Mouse (Mus musculus): ENCODE results near the gene Slc22a15. TPM values are rescaled to one million over a fixed set of nuclear protein-coding genes. Genes with fewer than 3 reads are reported as not detected.

Gene Slc22a15
- polyA plus RNA-seq, 1 experiment from 2014 or later, result 3.5 TPM

DNA sequence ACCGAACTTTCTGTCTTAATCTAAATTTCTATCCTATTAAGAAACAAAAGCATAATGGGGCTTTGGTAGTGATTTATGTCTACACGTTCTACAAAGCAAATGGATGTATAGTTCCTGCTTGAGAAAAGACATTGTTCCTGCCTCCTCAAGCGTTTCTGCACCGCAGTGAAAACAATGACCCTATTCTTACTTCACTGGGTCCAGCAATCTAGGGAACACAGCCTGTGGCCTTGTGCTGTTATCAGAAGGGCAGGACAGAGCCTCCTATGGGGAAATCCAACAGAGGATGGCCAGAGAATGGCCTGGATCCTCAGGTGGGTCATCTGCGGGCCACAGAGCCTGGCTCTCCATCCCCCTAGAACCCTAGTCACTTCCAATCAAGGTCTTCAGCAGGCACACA is 46.1 kb downstream of the Slc22a15 start:
- Histone ChIP-seq H3K4me3 (no peak overlapping the region), H3K27me3 (ENCODE audit: low read depth, poor library complexity, severe bottlenecking) (no peaks in the 10 kb centered on the region), H3K27ac (no peak overlapping the region), H3K9me3 (replicated peaks) (no peaks in the 10 kb centered on the region), H3K4me1 (peaks cover 14% of the 10 kb centered on the region), H3K36me3 (peaks cover 4% of the 10 kb centered on the region; the same call in 1 of the 2 replicates)
- no peak for DNase-seq (ENCODE audit: low spot score)
- WGBS, result 88% methylated on average over 5 of the region's 5 CpGs

GRCm38 (mm10) chr3:101876459-101877285 is 47.6 kb downstream of the Slc22a15 start:
- peak overlapping the region; percentile 65 for H3K27ac ChIP-seq
- WGBS, result 74% methylated on average over 7 of the region's 7 CpGs
- no peak overlapping the region for H3K4me3 ChIP-seq

DNA sequence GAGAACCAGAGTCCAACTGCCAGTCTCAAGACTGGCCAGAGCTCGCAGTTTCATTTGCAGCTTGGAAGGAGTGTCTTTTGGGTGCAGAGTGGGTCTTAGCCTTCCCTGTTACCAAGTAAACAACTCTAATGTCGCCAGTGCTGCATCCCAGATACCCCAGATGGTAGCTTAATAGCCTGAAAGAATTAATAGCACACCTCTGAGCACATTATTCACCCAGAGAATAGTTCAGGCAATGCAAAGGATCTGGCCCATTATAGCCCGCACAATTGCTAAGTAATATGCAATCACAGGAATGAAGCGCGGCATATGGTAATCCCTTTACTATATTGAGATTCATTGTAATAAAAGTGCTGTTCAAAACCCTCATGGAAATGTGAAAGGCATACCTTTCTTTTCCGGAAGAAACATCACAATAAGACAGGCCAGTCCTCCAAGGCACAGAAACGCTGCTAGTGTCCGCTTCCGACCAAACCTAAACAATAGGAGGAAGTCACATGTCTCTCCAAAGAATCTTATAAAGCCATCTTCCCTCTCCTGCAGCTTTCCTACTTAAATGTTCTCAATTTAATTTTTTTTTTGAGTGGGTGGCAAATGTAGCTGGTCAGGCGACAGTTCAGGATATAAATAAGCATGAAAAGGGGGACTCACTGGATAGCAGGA is 48.9 kb downstream of the Slc22a15 start:
- 88% methylated on average over 10 of the region's 10 CpGs for WGBS
- peaks cover 4% of the 10 kb centered on the region; the same call in 1 of the 2 replicates for H3K36me3 ChIP-seq
- no peaks in the 10 kb centered on the region for H3K9me3 ChIP-seq (replicated peaks)
- H3K27me3 ChIP-seq (ENCODE audit: low read depth, poor library complexity, severe bottlenecking), result no peaks in the 10 kb centered on the region
- H3K4me1 ChIP-seq, result peaks cover 10% of the 10 kb centered on the region
- no peak overlapping the region for H3K27ac ChIP-seq
- DNase-seq (ENCODE audit: low spot score), result no peak
- no peak overlapping the region for H3K4me3 ChIP-seq

More at GRCm38 (mm10) chr3:101876459-101877285, 47.6 kb downstream of the Slc22a15 start:
- no peaks in the 10 kb centered on the region for H3K9me3 ChIP-seq (replicated peaks)
- DNase-seq (ENCODE audit: low spot score), result no peak
- H3K4me1 ChIP-seq, result peaks cover 10% of the 10 kb centered on the region
- H3K36me3 ChIP-seq, result peaks cover 4% of the 10 kb centered on the region; the same call in 1 of the 2 replicates
- H3K27me3 ChIP-seq (ENCODE audit: low read depth, poor library complexity, severe bottlenecking), result no peaks in the 10 kb centered on the region

DNA sequence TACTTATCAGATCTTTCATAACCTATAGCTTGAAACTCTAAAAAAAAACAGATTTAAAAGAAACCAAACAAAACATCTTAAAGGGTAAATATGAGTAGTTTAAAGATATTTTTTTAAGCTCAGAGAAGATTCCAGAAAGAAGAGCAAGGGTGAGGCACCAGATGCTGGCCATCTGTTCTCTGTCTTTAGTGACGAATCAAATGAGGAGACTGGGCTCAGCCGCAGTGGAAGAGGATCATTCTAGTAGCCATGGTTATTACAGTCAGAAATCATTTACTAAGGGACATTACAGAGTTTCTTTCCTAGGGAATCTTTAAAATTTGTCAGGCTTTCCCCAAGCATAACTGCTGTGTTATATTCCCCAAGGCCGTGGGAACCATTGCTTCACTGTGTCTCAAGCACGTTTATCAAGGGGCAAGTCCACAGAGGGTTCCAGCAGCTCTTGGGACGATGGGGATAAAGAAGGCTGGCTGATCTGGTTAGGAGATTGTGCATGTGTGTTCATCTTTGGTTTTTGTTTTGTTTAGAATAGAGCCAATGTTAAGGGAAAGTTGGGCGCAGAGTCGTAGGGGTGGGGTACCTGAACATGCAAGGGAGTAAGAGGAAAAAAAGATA is 51.1 kb downstream of the Slc22a15 start:
- H3K4me3 ChIP-seq, result no peak overlapping the region
- peaks cover 10% of the 10 kb centered on the region for H3K4me1 ChIP-seq
- WGBS, result 90% methylated on average over 7 of the region's 7 CpGs
- no peaks in the 10 kb centered on the region for H3K9me3 ChIP-seq (replicated peaks)
- H3K27me3 ChIP-seq (ENCODE audit: low read depth, poor library complexity, severe bottlenecking), result no peaks in the 10 kb centered on the region
- H3K36me3 ChIP-seq, result 0 out of 2 replicates have a peak, but pooled peaks cover 2% of the 10 kb centered on the region
- no peak for DNase-seq (ENCODE audit: low spot score)
- no peak overlapping the region for H3K27ac ChIP-seq

DNA sequence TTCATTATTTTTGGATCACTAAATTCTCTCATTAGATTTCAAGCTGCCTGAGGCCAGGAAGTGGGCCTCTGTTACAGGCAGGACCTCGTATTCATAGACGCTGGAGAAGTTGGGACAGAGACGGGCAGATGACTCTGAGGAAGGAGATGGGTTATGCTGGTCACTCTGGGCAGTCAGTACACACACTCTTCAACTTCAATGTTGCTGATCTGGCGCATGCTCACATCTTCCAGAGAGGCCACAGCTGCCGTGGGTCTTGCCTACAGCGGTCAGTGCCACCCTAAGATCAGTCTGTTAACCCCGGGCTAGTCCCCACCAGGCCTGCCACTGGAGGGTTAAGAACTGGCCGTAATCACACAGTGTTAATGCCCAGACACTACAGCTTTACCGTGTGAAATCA is 52.3 kb downstream of the Slc22a15 start:
- Histone ChIP-seq H3K36me3 (no peaks in the 10 kb centered on the region), H3K9me3 (replicated peaks) (no peaks in the 10 kb centered on the region), H3K27me3 (ENCODE audit: low read depth, poor library complexity, severe bottlenecking) (no peaks in the 10 kb centered on the region), H3K27ac (no peak overlapping the region), H3K4me1 (peaks cover 10% of the 10 kb centered on the region), H3K4me3 (no peak overlapping the region)
- no peak for DNase-seq (ENCODE audit: low spot score)
- WGBS, result 90% methylated on average over 9 of the region's 9 CpGs

DNA sequence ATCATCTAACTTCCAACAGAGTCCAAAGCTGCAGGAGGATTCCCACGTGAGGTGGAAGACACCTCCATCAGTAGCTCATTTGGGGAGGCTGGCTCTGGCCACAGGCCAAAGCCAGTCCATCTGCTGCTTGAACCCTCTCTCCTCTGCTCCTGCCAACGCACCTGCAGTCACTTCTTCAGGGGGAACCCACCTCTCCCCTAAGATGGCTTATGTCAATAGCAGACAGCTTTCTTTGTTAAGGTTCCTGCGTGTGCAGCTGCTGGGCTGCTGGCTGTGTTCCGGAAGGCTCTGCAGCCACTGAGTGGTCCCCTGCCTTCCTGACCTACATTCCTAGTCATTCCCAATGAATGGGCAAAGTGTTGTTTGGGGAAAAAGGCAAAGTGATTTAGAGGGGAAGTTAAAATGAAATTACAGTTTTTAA is 57.2 kb downstream of the Slc22a15 start:
- Histone ChIP-seq H3K27me3 (ENCODE audit: low read depth, poor library complexity, severe bottlenecking) (no peaks in the 10 kb centered on the region), H3K27ac (no peak overlapping the region), H3K9me3 (replicated peaks) (no peaks in the 10 kb centered on the region), H3K4me1 (no peaks in the 10 kb centered on the region), H3K4me3 (no peak overlapping the region), H3K36me3 (no peaks in the 10 kb centered on the region; the same call in 1 of the 2 replicates)
- DNase-seq (ENCODE audit: low spot score), result no peak
- WGBS, result 85% methylated on average over 4 of the region's 4 CpGs

DNA sequence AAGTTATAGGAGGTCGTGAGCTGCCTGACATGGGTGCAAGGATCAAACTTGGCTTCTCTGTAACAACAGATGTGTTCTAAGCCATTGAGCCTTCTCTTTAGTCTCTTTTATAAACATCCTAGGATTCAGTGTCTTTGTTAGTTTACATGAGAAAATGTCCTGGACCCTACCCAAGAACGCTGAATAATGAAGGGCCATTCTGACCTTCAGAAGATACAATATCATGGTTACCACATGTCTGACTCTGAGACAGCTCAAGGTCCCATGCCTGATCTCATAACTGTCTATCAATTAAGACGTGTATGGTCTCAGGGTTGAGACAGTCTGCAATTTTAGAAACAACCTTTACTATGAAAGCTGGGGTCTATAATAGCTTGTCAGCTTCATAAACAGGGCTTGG is 62.4 kb downstream of the Slc22a15 start:
- no peaks in the 10 kb centered on the region for H3K9me3 ChIP-seq (replicated peaks)
- no peaks in the 10 kb centered on the region for H3K27me3 ChIP-seq (ENCODE audit: low read depth, poor library complexity, severe bottlenecking)
- DNase-seq (ENCODE audit: low spot score), result no peak
- peaks cover 4% of the 10 kb centered on the region; the same call in 1 of the 2 replicates for H3K36me3 ChIP-seq
- H3K4me3 ChIP-seq, result no peak overlapping the region
- H3K27ac ChIP-seq, result no peak overlapping the region
- WGBS, result 85% methylated on average over 3 of the region's 3 CpGs
- H3K4me1 ChIP-seq, result no peaks in the 10 kb centered on the region

DNA sequence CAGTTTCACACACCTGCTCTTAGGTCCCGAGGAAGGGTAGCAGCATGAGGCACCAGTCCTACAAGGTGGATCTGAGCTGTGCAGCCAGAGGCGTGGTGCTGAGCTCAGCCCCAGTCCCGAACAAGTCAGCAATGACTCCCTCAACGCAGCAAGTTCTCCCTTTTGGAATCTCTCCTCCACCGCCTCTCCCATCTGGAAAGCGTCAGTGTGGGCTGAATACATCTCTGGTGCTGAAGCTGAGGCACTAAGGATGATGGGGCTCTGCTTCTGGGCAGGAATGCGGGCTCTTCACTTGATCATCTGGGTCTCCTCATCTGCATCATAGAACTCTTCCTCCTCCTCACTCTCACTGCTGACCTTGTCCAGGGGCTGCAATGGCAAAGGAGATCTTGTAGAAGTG is 64.1 kb downstream of the Slc22a15 start:
- no peak overlapping the region for H3K27ac ChIP-seq
- WGBS, result 73% methylated on average over 7 of the region's 7 CpGs
- H3K9me3 ChIP-seq (replicated peaks), result no peaks in the 10 kb centered on the region
- DNase-seq (ENCODE audit: low spot score), result no peak
- peaks cover 4% of the 10 kb centered on the region; the same call in 1 of the 2 replicates for H3K36me3 ChIP-seq
- no peaks in the 10 kb centered on the region for H3K4me1 ChIP-seq
- no peaks in the 10 kb centered on the region for H3K27me3 ChIP-seq (ENCODE audit: low read depth, poor library complexity, severe bottlenecking)
- H3K4me3 ChIP-seq, result no peak overlapping the region

DNA sequence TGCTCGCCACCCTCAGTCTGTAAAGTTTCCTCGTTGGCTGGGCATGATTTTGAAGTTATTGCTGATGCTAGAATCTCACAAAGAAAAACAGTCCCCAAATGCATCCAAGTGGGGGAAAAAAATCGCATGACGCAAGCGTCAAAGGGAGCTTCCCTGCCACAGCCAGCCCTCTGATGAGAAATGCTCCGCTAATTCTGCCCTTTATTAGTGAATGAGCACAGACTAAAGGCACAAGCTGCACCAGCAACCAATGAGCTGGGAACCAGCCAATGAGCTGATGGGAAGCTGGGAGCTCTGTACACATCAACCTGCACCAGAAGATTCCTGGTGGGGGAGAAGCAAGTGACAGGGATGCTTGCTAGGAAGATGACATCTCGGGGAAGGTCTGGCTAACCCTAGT is 64.5 kb downstream of the Slc22a15 start:
- Histone ChIP-seq H3K9me3 (replicated peaks) (no peaks in the 10 kb centered on the region), H3K4me1 (no peaks in the 10 kb centered on the region), H3K4me3 (no peak overlapping the region), H3K27me3 (ENCODE audit: low read depth, poor library complexity, severe bottlenecking) (no peaks in the 10 kb centered on the region), H3K36me3 (peaks cover 4% of the 10 kb centered on the region; the same call in 1 of the 2 replicates), H3K27ac (no peak overlapping the region)
- no peak for DNase-seq (ENCODE audit: low spot score)
- 88% methylated on average over 7 of the region's 7 CpGs for WGBS

GRCm38 (mm10) chr3:101854075-101854474 is 70.2 kb downstream of the Slc22a15 start:
- Histone ChIP-seq H3K36me3 (no peaks in the 10 kb centered on the region), H3K27me3 (ENCODE audit: low read depth, poor library complexity, severe bottlenecking) (no peaks in the 10 kb centered on the region), H3K4me1 (no peaks in the 10 kb centered on the region), H3K9me3 (replicated peaks) (no peaks in the 10 kb centered on the region), H3K27ac (no peak overlapping the region), H3K4me3 (no peak overlapping the region)
- WGBS, result 70% methylated on average over 1 of the region's 1 CpGs
- DNase-seq (ENCODE audit: low spot score), result no peak

- 0 out of 2 replicates have a peak, but pooled peaks cover 2% of the 10 kb centered on the region for H3K4me1 ChIP-seq
- no peak for DNase-seq (ENCODE audit: low spot score)
- H3K9me3 ChIP-seq (replicated peaks), result no peaks in the 10 kb centered on the region
- H3K4me3 ChIP-seq, result no peak overlapping the region
- H3K27ac ChIP-seq, result no peak overlapping the region
- no peaks in the 10 kb centered on the region for H3K27me3 ChIP-seq (ENCODE audit: low read depth, poor library complexity, severe bottlenecking)
- 80% methylated on average over 6 of the region's 6 CpGs for WGBS
- H3K36me3 ChIP-seq, result no peaks in the 10 kb centered on the region
Measured at GRCm38 (mm10) chr3:101851363-101851762, 72.9 kb downstream of the Slc22a15 start.

GRCm38 (mm10) chr3:101848816-101849215 is 75.4 kb downstream of the Slc22a15 start, which contains the start of gene Mab21l3:
Gene Mab21l3, minus strand, starts transcription at chr3:101848959.
- no peak for DNase-seq (ENCODE audit: low spot score)
- Histone ChIP-seq H3K27ac (no peak within 1 kb of the TSS), H3K9me3 (replicated peaks) (no peaks in the 10 kb centered on the region), H3K4me3 (no peak within 1 kb of the TSS), H3K27me3 (ENCODE audit: low read depth, poor library complexity, severe bottlenecking) (no peaks in the 10 kb centered on the region), H3K4me1 (0 out of 2 replicates have a peak, but pooled peaks cover 2% of the 10 kb centered on the region), H3K36me3 (no peaks in the 10 kb centered on the region)
- WGBS, result 77% methylated on average over 5 of the region's 5 CpGs

GRCm38 (mm10) chr3:101846096-101846495 is 78.2 kb downstream of the Slc22a15 start:
- Histone ChIP-seq H3K9me3 (replicated peaks) (no peaks in the 10 kb centered on the region), H3K4me1 (0 out of 2 replicates have a peak, but pooled peaks cover 2% of the 10 kb centered on the region), H3K36me3 (no peaks in the 10 kb centered on the region), H3K27me3 (ENCODE audit: low read depth, poor library complexity, severe bottlenecking) (no peaks in the 10 kb centered on the region), H3K27ac (no peak overlapping the region), H3K4me3 (no peak overlapping the region)
- WGBS, result 72% methylated on average over 4 of the region's 4 CpGs
- no peak for DNase-seq (ENCODE audit: low spot score)

All from limb, embryonic 10.5 days (tissue).